Mouse (Mus musculus) embryonic fibroblast, embryonic 13.5 days (primary cell): ENCODE measurements around the gene Ncam1. TPM values are rescaled to one million over a fixed set of nuclear protein-coding genes. Genes with fewer than 3 reads are reported as not detected.

Experiments used
- H3K27ac ChIP-seq: 2 replicates; pipeline ENCODE4 v1.5.1; 2012; ENCODE audit warnings: low read length, control low read depth, inconsistent platforms; ENCODE audit not compliant: insufficient read depth
- H3K4me1 ChIP-seq: 2 replicates; pipeline ENCODE4 v1.6.1; 2011; ENCODE audit warnings: low read length; ENCODE audit not compliant: control insufficient read depth, insufficient read depth
- H3K4me3 ChIP-seq: 2 replicates; pipeline ENCODE4 v1.5.1; 2011; ENCODE audit warnings: mild to moderate bottlenecking, control low read depth, low read length; ENCODE audit not compliant: insufficient read depth
- CTCF ChIP-seq: IDR thresholded peaks from 2 replicates; pipeline ENCODE4 v1.5.1; 2011; ENCODE audit warnings: mild to moderate bottlenecking, control low read depth, low read length, moderate library complexity, borderline replicate concordance; ENCODE audit not compliant: insufficient read depth
- POLR2A ChIP-seq: IDR thresholded peaks from 2 replicates; pipeline ENCODE4 v1.6.1; 2011; ENCODE audit warnings: low read depth, mild to moderate bottlenecking, control low read depth, low read length, moderate library complexity
- polyA plus RNA-seq: library from polyadenylated mRNA; stranded (reverse); fragments of >200 nt; gene quantifications from 2 replicates; pipeline ENCODE4 v1.2.4, GENCODE M21; 2011; ENCODE audit warnings: low read depth; ENCODE audit not compliant: missing spikeins, insufficient read length

The Ncam1 gene
- polyA plus RNA-seq, 1 experiment: 182 TPM

- H3K4me1 ChIP-seq: peaks cover 13% of the 10 kb centered on the region
- no peak overlapping the region for H3K4me3 ChIP-seq
- TF ChIP-seq POLR2A (no peak), CTCF (no peak)
- peak overlapping the region; percentile 32 for H3K27ac ChIP-seq
Observed at GRCm38 (mm10) chr9:49757582-49757981, 41.1 kb downstream of the Ncam1 start.

- H3K4me3 ChIP-seq: no peak overlapping the region
- peaks cover 13% of the 10 kb centered on the region for H3K4me1 ChIP-seq
- H3K27ac ChIP-seq: no peak overlapping the region
- TF ChIP-seq CTCF (no peak), POLR2A (no peak)
Observed at GRCm38 (mm10) chr9:49756725-49757124, 42.0 kb downstream of the Ncam1 start.

DNA sequence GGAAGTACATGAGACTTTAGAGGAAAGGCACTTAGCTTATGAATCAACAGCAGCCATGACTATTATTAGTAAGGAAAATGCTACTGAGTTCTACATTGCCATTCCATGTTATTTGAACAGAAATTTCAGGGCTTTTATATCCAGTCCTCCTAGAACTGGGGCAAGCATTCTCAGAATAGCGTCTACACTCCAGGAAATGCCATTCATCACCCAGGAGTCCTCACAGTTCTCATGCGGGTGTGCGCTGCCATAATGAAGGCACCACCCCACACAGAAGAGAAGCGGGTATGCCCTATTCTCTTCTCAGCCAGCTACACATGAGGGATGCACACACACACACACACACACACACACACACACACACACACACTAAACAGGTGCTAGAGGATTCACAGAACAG lies 43.5 kb downstream of the Ncam1 start:
- Histone ChIP-seq H3K4me3 (no peak overlapping the region), H3K4me1 (peaks cover 22% of the 10 kb centered on the region), H3K27ac (no peak overlapping the region)
- TF ChIP-seq CTCF (no peak), POLR2A (no peak)

GRCm38 (mm10) chr9:49751466-49751865 lies 47.3 kb downstream of the Ncam1 start:
- Histone ChIP-seq H3K4me1 (peaks cover 19% of the 10 kb centered on the region), H3K4me3 (no peak overlapping the region), H3K27ac (0 out of 2 replicates have a peak overlapping the region, but pooled peaks have one; percentile 27)
- TF ChIP-seq CTCF: no peak
- no peak for TF ChIP-seq POLR2A

GRCm38 (mm10) chr9:49746176-49746575 lies 52.5 kb downstream of the Ncam1 start:
- Histone ChIP-seq H3K4me1 (peaks cover 18% of the 10 kb centered on the region), H3K4me3 (no peak overlapping the region), H3K27ac (peak overlapping the region; percentile 11; the same call in 1 of the 2 replicates)
- TF ChIP-seq POLR2A (no peak), CTCF (no peak)

GRCm38 (mm10) chr9:49745696-49746095 lies 53.0 kb downstream of the Ncam1 start:
- H3K4me1 ChIP-seq: peaks cover 17% of the 10 kb centered on the region
- TF ChIP-seq CTCF (no peak), POLR2A (no peak)
- H3K27ac ChIP-seq: no peak overlapping the region
- no peak overlapping the region for H3K4me3 ChIP-seq

DNA sequence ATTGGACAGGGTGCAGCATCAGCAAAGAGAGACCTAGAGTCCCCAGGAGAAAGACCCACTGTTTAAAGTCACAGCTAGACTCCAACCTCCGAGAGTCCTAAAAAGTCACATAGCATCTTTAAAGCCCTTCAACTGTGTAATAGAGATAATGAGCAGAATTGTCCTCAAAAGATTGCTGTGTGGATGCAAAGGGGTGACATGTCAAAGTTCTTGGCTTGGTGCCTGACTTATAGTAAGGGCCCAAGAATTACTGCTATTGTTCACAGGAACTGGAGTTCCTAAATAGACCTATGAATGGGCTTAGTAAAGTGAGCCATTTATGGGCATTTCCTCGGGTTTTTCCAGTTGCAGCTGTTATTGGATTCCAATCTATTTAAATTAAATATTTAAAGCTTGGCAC lies 54.4 kb downstream of the Ncam1 start:
- H3K4me1 ChIP-seq: peaks cover 15% of the 10 kb centered on the region
- no peak overlapping the region for H3K27ac ChIP-seq
- no peak overlapping the region for H3K4me3 ChIP-seq
- no peak for TF ChIP-seq CTCF
- no peak for TF ChIP-seq POLR2A

DNA sequence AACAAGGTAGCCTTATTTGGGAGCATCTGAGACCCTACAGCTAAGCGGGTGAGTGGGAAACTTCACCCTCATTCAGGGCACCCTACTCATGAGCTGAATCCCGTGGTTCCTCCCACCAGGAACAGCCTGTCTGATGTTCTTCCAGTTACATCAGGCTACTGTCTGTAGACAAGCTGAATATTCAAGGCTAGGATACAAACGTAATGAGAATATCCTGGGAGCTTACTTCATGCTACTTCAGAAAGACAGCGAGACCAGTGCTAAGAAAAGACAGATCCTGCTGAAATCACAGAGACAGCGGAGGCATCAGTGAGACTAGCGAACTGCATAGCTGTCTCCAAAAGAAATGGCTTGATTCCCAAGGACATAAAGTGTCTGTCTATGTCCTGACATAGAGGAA lies 58.8 kb downstream of the Ncam1 start:
- no peak for TF ChIP-seq CTCF
- no peak for TF ChIP-seq POLR2A
- no peak overlapping the region for H3K4me3 ChIP-seq
- no peak overlapping the region for H3K27ac ChIP-seq
- peaks cover 10% of the 10 kb centered on the region; the same call in 1 of the 2 replicates for H3K4me1 ChIP-seq

GRCm38 (mm10) chr9:49738546-49738945 lies 60.2 kb downstream of the Ncam1 start:
- H3K27ac ChIP-seq: no peak overlapping the region
- no peak overlapping the region for H3K4me3 ChIP-seq
- H3K4me1 ChIP-seq: peaks cover 4% of the 10 kb centered on the region
- TF ChIP-seq POLR2A (no peak), CTCF (no peak)

DNA sequence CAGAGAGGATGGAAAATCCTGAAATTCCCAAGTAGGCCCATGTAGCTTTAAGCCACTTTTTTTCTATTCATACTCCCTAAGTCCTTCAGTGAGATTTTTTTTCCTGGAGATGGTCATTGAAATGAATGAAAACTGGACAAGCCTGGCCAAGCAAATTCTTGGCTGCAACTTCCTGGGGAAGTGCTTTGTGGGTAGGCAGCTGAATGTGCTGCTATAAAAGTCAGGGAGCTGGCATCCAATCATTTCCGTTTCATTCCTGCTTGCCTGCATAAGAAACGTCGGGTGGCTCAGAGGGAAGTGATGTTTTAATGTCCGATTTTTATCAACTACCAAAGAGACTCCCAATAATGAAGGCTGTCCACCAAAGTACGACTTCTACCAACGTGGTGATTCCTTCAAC lies 61.6 kb downstream of the Ncam1 start:
- TF ChIP-seq CTCF: no peak
- no peak for TF ChIP-seq POLR2A
- H3K4me1 ChIP-seq: peaks cover 4% of the 10 kb centered on the region
- no peak overlapping the region for H3K27ac ChIP-seq
- H3K4me3 ChIP-seq: no peak overlapping the region
